Mouse (Mus musculus) neural tube, postnatal 0 days (tissue): ENCODE measurements around the gene Rsph6a. TPM values are rescaled to one million over a fixed set of nuclear protein-coding genes. Genes with fewer than 3 reads are reported as not detected.

Source experiments
- microRNA-seq: library from miRNA; unstranded; fragments of <30 nt; microRNA quantifications from one replicate; pipeline ENCODE4, GENCODE M21; 2016
- polyA plus RNA-seq: library from polyadenylated mRNA; unstranded; fragments of >200 nt; fragmentation: Nextera tagmentation; extraction: Ambion mirVana; gene quantifications from 2 replicates; pipeline ENCODE4 v1.2.1, GENCODE M21; 2015

Rsph6a gene
- 0.35 and 0.36 TPM in 2 replicates for polyA plus RNA-seq

DNA sequence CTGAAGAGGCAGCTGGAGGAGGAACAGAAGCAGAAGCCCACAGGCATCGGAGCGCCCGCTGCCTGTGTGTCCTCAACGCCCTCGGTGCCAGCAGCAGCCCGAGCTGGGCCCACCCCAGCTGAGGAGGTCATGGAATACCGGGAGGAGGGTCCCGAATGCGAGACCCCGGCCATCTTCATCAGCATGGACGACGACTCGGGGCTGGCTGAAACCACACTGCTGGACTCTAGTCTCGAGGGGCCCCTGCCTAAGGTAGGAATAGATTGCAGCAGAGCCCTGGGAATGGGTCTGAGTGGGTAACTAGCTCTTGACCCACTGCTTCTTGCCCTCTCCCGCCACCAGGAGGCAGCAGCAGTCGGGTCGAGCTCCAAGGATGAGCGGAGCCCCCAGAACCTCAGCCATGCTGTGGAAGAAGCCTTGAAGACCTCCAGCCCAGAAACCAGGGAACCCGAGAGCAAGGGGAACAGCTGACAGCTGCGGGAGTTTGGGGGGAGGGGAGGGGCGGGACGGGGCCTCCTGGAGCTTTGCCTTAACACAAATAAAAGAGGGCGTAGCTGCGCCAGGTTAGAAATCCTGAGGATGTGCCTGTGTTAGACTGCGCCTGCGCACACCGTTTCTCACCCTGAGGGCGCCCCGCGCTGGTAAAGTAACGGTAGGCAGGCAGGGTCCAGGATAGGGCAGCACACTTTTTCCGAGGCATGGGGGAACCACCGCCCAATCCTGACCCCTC, at the start of gene Rsph6a:
Gene Rsph6a (plus strand): TSS at position 644 of the 730 bp plus-strand sequence.

DNA sequence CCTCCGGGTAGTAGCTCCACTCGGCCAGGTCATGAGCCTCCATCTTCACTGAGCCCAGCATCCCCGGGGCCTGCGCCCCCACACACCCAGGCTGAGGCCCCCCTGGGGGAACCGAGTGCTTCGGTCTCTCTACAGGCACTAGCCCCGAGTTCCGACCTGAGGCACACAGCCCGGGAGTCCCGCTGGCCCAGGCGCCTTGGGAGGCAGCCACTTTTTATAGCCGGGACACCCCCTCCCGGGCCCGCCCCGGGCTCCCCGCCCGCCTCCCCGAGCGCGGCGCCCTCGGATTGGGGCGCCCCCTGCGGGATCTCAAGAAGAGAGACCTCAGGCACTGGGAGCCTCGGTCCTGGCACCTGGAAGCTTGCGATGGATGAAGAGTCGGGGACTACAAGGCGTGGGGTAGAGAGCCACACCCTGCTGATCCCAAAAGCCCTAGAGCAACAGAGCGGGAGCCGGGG, 31.1 kb upstream of the Rsph6a start, which contains the start of gene Foxa3:
Gene Foxa3 (minus strand): TSS at position 182 of the 458 bp plus-strand sequence.

DNA sequence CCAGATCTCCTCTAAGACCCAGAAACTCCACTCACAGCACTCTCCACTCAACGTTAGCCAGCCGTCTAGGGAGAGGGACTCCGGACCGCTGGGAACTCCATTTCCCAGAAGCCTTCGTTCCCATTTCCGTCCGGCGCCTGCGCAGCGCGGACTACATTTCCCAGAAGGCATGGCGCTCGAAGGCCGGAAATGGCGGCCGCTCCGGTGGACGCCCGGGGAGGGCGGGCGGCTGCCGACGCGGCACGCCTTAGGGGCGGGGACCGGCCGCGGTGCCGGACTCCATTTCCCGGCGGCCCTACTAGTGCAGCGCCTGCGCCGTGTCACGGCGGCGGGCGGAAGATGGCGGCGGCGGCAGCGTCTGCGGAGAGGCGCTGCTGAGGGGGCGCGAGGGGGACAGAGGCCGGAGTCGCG, 30.4 kb upstream of the Rsph6a start, which contains the start of gene Sympk:
Gene Sympk (plus strand): TSS at position 282 of the 411 bp plus-strand sequence.

DNA sequence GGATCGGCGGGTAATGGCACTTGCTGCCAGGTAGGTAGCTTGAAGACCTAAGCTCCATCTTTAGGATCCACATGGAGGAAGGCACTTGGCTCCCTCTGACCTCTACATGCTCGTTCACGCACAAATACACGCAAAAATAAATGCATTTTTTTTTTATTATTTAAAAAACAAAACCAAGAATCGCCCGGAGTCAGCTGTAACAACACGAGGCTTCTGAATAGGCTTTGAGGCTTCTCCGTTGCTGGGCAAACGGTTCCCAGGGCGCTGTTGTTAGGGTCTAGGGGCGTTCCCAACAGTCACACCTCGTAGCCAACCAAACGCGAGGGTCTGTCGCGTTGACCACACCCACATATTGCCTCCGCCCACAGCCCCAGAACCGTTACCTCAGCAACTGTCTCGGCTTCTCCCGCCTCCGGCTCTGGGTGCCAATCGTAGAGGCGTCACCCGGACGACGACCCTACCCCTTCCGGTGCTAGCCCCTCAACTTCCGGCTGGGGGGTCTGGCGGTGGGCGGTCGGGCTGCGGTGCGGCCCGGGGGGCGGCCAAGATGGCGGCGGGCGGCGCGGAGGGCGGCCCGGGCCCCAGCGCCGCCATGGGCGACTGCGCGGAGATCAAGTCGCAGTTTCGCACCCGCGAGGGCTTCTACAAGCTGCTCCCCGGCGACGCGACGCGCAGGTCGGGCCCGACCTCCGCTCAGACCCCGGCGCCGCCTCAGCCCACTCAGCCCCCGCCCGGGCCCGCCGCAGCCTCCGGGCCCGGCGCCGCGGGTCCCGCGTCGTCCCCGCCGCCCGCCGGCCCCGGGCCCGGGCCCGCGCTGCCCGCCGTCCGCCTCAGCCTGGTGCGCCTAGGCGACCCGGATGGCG, 21.5 kb downstream of the Rsph6a start, which contains the start of gene Dmwd:
Gene Dmwd (plus strand): TSS at position 505 of the 863 bp plus-strand sequence.

DNA sequence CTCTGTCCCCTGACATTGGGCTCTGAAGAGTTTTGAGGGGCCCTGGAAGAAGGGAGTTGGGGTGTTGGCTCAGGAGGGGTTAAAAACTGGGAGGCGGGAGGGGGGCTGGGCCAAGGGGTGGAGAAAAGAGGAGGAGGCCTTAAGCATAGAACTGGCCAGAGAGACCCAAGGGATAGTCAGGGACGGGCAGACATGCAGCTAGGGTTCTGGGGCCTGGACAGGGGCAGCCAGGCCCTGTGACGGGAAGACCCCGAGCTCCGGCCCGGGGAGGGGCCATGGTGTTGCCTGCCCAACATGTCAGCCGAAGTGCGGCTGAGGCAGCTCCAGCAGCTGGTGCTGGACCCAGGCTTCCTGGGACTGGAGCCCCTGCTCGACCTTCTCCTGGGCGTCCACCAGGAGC, 29.2 kb downstream of the Rsph6a start, which contains the start of gene Dmpk:
Gene Dmpk (plus strand): TSS at position 149 of the 400 bp plus-strand sequence.

DNA sequence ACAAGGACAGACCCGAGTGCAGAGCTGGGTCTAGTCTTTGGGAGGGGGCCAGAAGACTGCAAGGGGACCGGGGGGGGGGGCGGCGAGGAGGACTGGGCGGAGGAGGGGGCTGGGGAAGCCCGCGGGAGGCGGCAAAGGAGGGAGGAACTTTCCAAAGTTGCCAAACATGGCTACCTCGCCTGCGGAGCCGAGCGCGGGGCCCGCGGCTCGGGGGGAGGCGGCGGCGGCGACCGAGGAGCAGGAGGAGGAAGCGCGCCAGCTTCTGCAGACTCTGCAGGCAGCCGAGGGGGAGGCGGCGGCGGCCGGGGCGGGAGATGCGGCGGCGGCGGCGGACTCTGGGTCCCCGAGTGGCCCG, 40.0 kb downstream of the Rsph6a start, which contains the start of gene Six5:
Gene Six5 (plus strand): TSS at position 124 of the 355 bp plus-strand sequence.

DNA sequence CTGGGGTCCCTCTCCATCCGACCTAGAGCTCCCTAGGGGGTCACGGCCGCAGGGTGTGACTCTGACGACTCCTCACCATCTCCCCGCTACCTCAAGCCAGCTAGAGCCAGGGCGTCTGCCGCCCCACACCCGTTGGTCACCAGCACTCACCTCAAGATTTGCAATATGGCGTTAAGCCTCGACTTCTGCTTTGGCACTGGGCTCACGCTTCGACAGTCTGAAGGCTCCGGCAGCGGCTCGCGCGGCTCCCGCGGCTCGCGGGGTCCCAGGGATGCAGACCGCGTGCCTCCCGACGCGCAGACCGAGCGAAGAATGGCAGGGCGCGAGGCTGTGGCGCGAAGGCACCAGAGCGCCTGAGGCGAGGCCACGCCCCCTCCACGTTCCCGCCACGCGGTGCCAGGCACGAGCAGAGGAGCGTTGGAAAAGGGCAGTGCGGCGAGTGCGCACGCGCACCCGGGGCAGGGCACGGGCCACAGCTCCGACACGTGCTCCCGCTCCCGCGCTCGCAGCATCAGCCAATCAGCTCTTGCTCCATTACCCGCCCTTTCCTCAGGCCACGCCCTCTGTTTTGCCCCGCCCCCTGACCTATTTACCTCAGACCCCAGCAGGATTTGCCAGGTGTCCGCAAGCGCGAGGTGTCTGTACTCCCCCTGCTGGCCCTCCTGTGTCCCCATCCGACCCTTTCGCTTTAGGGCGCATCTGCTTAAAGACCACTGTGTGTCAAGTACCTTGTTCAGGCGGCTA, 63.7 kb downstream of the Rsph6a start, which contains the start of gene Gm4969:
Gene Gm4969 (minus strand): TSS at position 341 of the 744 bp plus-strand sequence.

DNA sequence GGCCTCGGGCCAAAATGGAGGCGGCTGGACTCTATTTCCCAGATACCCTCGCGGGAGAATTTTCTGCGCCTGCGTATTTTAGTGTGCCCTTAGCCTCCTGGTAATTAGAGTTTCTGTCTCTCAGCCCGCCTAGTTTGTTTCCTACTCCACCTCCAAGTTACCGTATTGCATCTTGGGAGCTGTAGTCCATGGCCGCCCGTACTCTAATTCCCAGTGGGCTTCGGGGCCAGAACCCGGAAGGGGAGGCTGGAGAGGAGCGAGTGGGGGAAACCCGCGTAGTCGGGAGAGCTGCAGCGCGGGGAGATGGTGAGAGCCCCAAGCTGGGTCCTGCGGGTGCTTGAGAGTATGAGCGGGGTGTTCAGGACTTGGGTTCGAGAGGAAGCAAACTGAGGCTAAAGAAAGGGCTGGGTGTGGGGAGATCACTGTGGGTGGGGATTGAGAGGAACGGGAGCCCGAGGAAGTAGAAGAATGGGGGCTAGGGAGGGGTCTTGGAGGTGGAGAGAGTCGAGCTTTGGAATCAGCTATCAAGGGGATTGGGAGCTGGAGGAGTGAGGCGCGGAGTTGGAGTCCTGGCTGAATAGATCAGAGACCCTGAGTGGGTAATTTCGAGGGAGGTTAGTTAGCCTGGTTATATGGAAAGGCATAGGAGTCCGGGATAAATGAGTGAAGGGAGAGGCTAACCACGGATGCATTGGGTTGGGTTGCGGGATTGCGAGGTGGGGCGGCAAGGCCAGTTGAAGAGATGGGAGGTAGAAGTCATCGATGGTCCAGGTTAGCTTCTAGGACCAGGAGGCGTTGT, 65.3 kb downstream of the Rsph6a start, which contains the start of gene Fbxo46:
Gene Fbxo46 (plus strand): TSS at position 229 of the 799 bp plus-strand sequence.

Small RNA genes lying within 50 kb of the gene (microRNA-seq; reads per million reads assigned to microRNA genes)
- not detected for gene Mir3100

Other genes with a start within 250 kb of the Rsph6a start
- gene Psg17, start 233.1 kb upstream of the Rsph6a start, polyA plus RNA-seq: not detected in 2 replicates
- 0.99 and 1.1 TPM in 2 replicates for gene Mill2, start 214.7 kb upstream of the Rsph6a start, polyA plus RNA-seq
- 31.9 and 32.6 TPM in 2 replicates for gene Pglyrp1, start 183.4 kb upstream of the Rsph6a start, polyA plus RNA-seq
- 43.1 and 48.7 TPM in 2 replicates for gene Ccdc61, start 144.3 kb upstream of the Rsph6a start, polyA plus RNA-seq
- gene Nova2, start 128.8 kb upstream of the Rsph6a start, polyA plus RNA-seq: 9.7 and 10.6 TPM in 2 replicates
- gene Nanos2, start 67.3 kb upstream of the Rsph6a start, polyA plus RNA-seq: 0.90 and 1.1 TPM in 2 replicates
- 12.1 and 12.5 TPM in 2 replicates for gene Mypop, start 63.4 kb upstream of the Rsph6a start, polyA plus RNA-seq
- gene Irf2bp1, start 50.6 kb upstream of the Rsph6a start, polyA plus RNA-seq: 29.7 and 30.6 TPM in 2 replicates
- gene Foxa3, start 31.2 kb upstream of the Rsph6a start, polyA plus RNA-seq: not detected in 2 replicates
- gene Sympk, start 30.3 kb upstream of the Rsph6a start, polyA plus RNA-seq: 18.4 and 21.6 TPM in 2 replicates
- 48.3 and 65.5 TPM in 2 replicates for gene Dmwd, start 21.5 kb downstream of the Rsph6a start, polyA plus RNA-seq
- gene Dmpk, start 29.2 kb downstream of the Rsph6a start, polyA plus RNA-seq: 7.8 TPM in 2 replicates
- gene Six5, start 39.9 kb downstream of the Rsph6a start, polyA plus RNA-seq: 1.9 and 2.0 TPM in 2 replicates
- gene Gm4969, start 63.7 kb downstream of the Rsph6a start, polyA plus RNA-seq: 6.2 and 6.3 TPM in 2 replicates
- gene Fbxo46, start 65.2 kb downstream of the Rsph6a start, polyA plus RNA-seq: 10.3 and 11.0 TPM in 2 replicates
- 25.2 and 26.6 TPM in 2 replicates for gene Qpctl, start 94.6 kb downstream of the Rsph6a start, polyA plus RNA-seq
- 115 and 116 TPM in 2 replicates for gene Snrpd2, start 95.0 kb downstream of the Rsph6a start, polyA plus RNA-seq
- gene Gipr, start 111.4 kb downstream of the Rsph6a start, polyA plus RNA-seq: 0.84 and 1.1 TPM in 2 replicates
- gene Eml2, start 121.7 kb downstream of the Rsph6a start, polyA plus RNA-seq: 26.8 and 28.3 TPM in 2 replicates
- 5.1 and 5.6 TPM in 2 replicates for gene Gpr4, start 157.8 kb downstream of the Rsph6a start, polyA plus RNA-seq
- gene Opa3, start 173.6 kb downstream of the Rsph6a start, polyA plus RNA-seq: 33.3 and 38.2 TPM in 2 replicates
- 31.8 and 36.1 TPM in 2 replicates for gene Vasp, start 217.1 kb downstream of the Rsph6a start, polyA plus RNA-seq
- gene Ppm1n, start 225.4 kb downstream of the Rsph6a start, polyA plus RNA-seq: 1.1 and 2.7 TPM in 2 replicates
- gene Rtn2, start 227.9 kb downstream of the Rsph6a start, polyA plus RNA-seq: 119 and 126 TPM in 2 replicates